Mouse (Mus musculus): ENCODE measurements around the gene Mpg.

Mpg gene

DNA sequence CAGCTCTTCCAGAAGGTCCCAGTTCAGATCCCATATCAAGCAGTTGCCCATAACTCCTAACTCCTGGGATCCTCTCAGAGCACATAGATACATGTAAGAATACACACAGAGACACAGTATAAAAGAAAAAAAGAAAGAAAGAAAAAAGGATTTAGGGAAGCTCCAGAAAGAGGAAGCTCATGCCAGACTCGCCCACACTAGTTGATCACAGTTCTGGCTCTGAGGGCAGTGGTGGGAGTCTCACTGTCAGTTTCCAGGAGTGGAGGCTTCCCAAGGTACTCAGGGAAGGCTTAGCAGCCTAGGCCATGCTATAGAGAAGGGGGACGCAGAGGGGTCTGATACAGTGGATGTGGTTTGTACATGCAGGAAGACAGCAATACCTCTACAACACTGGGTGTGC, 4.8 kb downstream of the Mpg start:
- DNase-seq (ENCODE audit: low spot score in 2 of 2) = no peak

DNA sequence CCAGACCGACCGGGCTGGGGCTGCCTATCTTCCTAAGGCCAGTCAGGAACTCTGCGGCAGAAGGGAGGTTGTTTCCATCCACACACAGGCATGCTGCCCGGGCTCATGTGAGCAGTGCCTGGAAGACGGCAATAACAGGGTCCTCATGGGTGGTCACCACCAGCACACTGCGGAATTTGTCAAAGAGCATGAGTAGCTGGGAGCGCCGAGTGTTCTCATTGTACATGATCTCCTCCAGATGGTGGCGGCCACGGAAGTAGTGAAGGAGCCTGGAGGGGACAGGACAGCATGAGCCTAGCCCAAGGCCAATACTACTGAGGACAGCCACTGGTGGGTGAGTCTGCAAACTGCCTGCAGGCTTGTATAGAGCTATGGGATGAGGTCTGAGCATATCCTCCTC, 6.5 kb downstream of the Mpg start:
- no peak for DNase-seq (ENCODE audit: low spot score in 2 of 2)

GRCm38 (mm10) chr11:32233895-32234294, 7.6 kb downstream of the Mpg start:
- no peak for DNase-seq (ENCODE audit: low spot score in 2 of 2)

GRCm38 (mm10) chr11:32234816-32235485, 8.6 kb downstream of the Mpg start:
- no peak for DNase-seq (ENCODE audit: low spot score in 2 of 2)

GRCm38 (mm10) chr11:32235646-32236045, 9.3 kb downstream of the Mpg start:
- DNase-seq (ENCODE audit: low spot score in 2 of 2) = peak; percentile 71 to 75

- DNase-seq (ENCODE audit: low spot score in 2 of 2) = no peak
Observed at GRCm38 (mm10) chr11:32236132-32236531, 9.8 kb downstream of the Mpg start.

- DNase-seq (ENCODE audit: low spot score in 2 of 2) = no peak
Observed at GRCm38 (mm10) chr11:32236712-32237410, 10.6 kb downstream of the Mpg start.

- no peak for DNase-seq (ENCODE audit: low spot score in 2 of 2)
Observed at GRCm38 (mm10) chr11:32237411-32237795, 11.1 kb downstream of the Mpg start.

DNA sequence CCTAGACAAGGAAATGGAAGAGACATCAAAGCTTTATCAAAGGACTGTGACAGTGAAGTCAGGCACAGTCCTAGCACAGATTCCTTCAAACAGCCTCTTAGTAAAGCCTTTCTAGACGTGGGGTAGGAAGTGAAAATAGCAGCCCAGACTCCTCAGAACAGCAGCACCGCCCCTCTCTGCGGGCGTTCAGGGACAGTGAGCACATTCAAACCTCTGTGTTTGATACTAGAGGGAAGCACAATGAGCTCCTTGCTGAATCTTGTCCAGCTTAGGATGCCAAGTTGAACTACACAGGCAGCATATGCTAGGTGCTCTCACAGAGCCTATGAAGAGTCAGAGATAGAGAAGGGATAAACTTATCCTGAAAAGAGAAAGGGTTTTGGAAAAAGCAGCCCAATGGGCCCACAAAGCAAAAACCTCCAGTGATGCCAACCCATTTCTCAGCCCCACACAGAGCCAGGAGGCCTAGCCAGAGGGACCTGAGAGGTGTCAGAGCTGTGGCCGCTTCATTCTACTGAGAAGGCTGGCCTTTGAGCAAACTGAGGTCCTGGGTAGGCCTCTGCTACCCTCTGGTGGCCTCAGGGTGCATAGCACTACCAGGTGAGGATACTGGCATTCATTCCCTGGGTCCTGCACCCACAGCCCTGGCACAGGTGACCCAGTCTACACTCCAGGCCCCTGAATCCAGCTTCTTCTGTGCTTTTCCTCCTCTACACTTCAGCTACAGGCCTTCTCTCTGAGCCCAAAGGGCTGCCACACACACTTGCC, 12.0 kb downstream of the Mpg start:
- peak in 1 of 2 experiments; percentile 70 for DNase-seq (ENCODE audit: low spot score in 2 of 2)

DNA sequence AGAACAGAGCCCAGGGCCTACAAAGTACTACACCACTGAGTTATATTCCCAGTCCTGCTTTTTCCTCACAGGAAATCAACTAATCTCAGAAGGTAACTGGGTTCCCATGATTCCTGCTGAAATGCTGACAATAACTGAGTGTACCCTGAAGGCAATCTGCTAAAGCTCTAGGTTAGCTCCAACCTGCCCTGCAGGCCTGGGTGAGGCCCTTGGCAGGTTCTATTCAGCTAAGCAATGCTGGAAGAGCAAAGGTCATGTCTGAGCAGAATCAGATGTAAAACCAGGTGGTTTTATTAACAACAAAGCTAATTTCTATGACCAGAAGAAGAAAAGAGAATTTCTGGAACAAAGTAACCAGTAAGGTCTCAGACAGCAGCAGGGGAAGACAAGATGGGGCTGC, 15.1 kb downstream of the Mpg start:
- DNase-seq (ENCODE audit: low spot score in 2 of 2) = no peak

DNA sequence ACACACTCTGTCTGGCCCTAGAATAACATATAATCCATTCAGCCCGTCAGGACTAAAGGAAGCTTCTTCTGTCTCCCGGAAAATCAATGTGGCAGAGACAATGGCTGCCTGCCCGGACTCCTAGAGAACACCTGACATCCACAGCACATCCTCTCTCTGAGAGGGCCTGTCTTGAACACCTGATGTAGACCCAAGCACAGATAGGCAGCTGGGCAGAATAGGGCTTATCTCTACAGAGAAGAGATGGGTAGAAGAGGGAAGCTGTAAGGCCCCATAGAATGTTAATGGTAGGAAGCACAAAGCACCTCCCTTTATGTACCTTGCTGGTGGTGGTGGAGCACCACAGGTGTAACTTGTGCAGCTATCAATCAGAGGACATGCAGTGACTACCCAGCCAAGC, 15.9 kb downstream of the Mpg start:
- no peak for DNase-seq (ENCODE audit: low spot score in 2 of 2)

GRCm38 (mm10) chr11:32243205-32243955, 17.1 kb downstream of the Mpg start:
- DNase-seq (ENCODE audit: low spot score in 2 of 2) = no peak

- DNase-seq (ENCODE audit: low spot score in 2 of 2) = no peak
Observed at GRCm38 (mm10) chr11:32244064-32244463, 17.8 kb downstream of the Mpg start.

DNA sequence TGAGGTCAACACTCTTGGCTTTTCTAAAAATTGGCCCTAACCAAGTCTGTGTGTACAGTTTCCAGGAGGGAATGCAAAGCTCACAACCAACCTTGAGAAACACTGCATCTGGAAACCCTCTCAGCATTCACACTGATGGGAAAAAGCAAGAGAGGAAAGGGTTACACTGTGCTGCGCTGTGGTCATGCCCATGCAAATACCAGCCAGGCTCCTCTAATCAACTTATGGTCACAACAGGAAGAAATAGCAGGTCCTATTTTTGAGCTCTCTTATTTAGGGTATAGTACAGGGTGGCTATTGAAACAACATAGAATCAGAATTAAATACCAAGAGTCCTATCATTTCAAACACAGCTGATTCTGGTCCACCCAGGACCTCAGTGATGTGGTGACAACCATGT, 18.3 kb downstream of the Mpg start:
- DNase-seq (ENCODE audit: low spot score in 2 of 2) = no peak

DNA sequence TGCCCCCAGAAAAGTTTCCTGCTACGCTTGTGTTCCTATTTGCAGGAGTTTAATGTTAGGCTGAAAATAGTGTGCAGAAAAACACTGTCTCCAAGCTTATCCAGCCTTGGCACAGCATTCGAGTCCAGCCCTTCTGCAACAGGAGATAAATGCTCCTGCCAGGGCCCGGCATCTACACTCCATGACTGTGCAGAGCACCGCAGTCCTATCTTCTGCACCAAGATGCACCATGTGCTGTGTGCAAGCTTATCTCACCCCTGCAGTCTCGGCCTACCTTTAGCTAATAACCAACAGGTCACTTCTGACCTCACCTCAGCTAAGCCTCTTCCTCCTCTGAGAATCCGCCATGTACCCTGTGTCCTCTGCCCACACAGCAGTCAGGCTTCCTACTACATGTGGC, 19.3 kb downstream of the Mpg start:
- DNase-seq (ENCODE audit: low spot score in 2 of 2) = no peak

DNA sequence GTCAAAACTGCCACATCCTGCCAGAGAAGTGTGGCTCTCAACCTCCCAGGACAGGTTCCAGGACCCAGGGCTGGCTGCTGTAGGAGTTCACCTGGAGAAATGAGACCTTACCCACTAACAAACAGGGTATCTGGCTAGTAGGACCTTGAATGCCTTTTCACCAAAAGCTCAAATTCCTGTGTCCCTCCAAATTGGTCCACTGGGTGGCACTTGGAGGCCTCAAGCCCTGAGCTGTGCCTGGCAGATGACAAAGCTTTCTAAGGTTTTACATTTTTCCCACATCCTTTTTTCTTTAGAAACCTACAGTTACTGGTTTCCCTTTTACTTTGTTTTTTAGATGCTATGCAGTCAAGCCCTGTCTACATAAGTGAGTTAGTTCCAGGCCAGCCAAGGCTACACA, 20.8 kb downstream of the Mpg start:
- no peak for DNase-seq (ENCODE audit: low spot score in 2 of 2)

GRCm38 (mm10) chr11:32248350-32248749, 22.0 kb downstream of the Mpg start:
- DNase-seq (ENCODE audit: low spot score in 2 of 2) = no peak

GRCm38 (mm10) chr11:32250880-32251763, 24.8 kb downstream of the Mpg start:
- DNase-seq (ENCODE audit: low spot score in 2 of 2) = no peak

- DNase-seq (ENCODE audit: low spot score in 2 of 2) = no peak
Observed at GRCm38 (mm10) chr11:32253121-32253520, 26.8 kb downstream of the Mpg start.

DNA sequence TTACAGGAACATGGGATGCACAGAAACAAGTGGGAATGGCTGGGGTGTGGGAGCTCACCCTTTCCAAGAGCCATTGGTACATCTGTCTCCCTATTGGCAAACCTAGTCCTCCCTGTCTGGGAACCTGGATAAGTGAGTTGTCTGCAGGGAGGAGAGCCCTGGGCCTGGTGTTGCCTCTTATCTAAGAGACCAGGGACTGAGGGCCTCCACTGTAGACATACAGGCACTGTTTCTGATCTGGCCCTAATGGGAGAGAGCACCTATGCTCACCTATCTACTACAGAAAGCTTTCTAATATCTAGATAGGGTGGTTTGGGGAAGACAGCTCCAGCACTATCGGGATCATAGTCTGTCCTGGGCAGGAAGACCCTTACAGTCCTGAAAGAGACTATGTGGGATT, 29.8 kb downstream of the Mpg start:
- no peak for DNase-seq (ENCODE audit: low spot score in 2 of 2)

DNA sequence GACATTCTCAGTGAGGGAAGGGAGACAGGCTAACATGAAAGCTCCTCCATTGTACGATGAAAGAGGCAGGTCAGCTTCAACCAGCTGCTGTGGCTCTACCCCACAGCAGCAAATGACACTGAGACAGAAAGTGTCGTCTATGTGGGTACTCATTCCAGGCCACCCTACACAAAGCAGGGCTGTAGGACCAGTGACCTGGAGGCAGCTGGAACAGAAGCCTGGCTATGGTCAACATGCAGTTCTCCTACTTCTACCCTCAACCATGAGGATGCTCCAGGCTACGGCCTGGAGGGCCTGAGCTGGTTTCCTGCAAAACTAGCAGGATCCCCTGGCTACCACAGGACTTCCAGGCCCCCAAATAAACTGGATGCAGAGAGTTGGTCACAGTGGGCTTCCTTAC, 30.3 kb downstream of the Mpg start:
- no peak for DNase-seq (ENCODE audit: low spot score in 2 of 2)
